In genomic region chr8:95715676-95716531, GRCm38 (mm10) we compare ENCODE assay signal across 8 mouse cellular contexts. TPM values are rescaled to one million over a fixed set of nuclear protein-coding genes. Genes with fewer than 3 reads are reported as not detected.
DNase-seq lines count a peak whose midpoint lies in the region; ATAC-seq and TF ChIP-seq lines count a peak whose summit lies in the region.

TSS of gene Setd6 (plus strand) at chr8:95715881.

- no peak for TF ChIP-seq CTCF in heart, postnatal 0 days (IDR thresholded peaks at IDR 0.05; ENCODE audit: low read depth)
- TF ChIP-seq CTCF in lung, embryonic 14.5 days (IDR thresholded peaks at IDR 0.05; ENCODE audit: low read depth) = no peak
- TF ChIP-seq CTCF in thymus, adult 2 months (IDR thresholded peaks at IDR 0.05; ENCODE audit: borderline replicate concordance, control insufficient read depth, extremely low read depth, insufficient read depth, low read length, poor library complexity) = peak; percentile 11; the same call in 1 of the 2 replicates

- H3K4me2 ChIP-seq in forebrain, embryonic 13.5 days = peak within 1 kb of the TSS; percentile 93
- peak within 1 kb of the TSS; percentile 87 for H3K4me2 ChIP-seq in heart, postnatal 0 days (ENCODE audit: low read depth, low read length)
- H3K4me2 ChIP-seq in lung, embryonic 14.5 days = peak within 1 kb of the TSS; percentile 66

- WGBS in forebrain, embryonic 13.5 days = under 1% methylated on average over 63 of the region's 79 CpGs
- 2% methylated on average over 75 of the region's 79 CpGs for WGBS in heart, postnatal 0 days
- WGBS in lung, embryonic 14.5 days = under 1% methylated on average over 79 of the region's 79 CpGs
- 1% methylated on average over 79 of the region's 79 CpGs for WGBS in thymus, adult 2 months

- peak within 1 kb of the TSS; percentile 92 to 96 for H3K4me3 ChIP-seq in ES-E14 (ENCODE audit: insufficient read depth in 1 of 2, low read depth in 1 of 2, low read length in 2 of 2, poor library complexity in 1 of 2, severe bottlenecking in 1 of 2)
- peak within 1 kb of the TSS; percentile 88 for H3K4me3 ChIP-seq in forebrain, embryonic 13.5 days
- peak within 1 kb of the TSS; percentile 74 for H3K4me3 ChIP-seq in heart, postnatal 0 days (ENCODE audit: low read depth, low read length)
- H3K4me3 ChIP-seq in lung, embryonic 14.5 days (ENCODE audit: low read depth, low read length) = peak within 1 kb of the TSS; percentile 76
- peak within 1 kb of the TSS; percentile 87 for H3K4me3 ChIP-seq in thymus, adult 2 months (ENCODE audit: control insufficient read depth, insufficient read depth, low read length)

- H3K36me3 ChIP-seq in ES-E14 (ENCODE audit: control insufficient read depth, insufficient read depth, low read length, poor library complexity, severe bottlenecking) = peaks cover 21% of the 10 kb centered on the region
- peaks cover 54% of the 10 kb centered on the region for H3K36me3 ChIP-seq in forebrain, embryonic 13.5 days (ENCODE audit: poor library complexity, severe bottlenecking)
- H3K36me3 ChIP-seq in heart, postnatal 0 days (replicated peaks; ENCODE audit: control insufficient read depth, insufficient read depth, low read length) = peaks cover 53% of the 10 kb centered on the region
- peaks cover 36% of the 10 kb centered on the region for H3K36me3 ChIP-seq in lung, embryonic 14.5 days (ENCODE audit: insufficient read depth)
- H3K36me3 ChIP-seq in thymus, adult 2 months (ENCODE audit: control insufficient read depth, insufficient read depth, low read length) = peaks cover 30% of the 10 kb centered on the region

- no peak for TF ChIP-seq EP300 in heart, postnatal 0 days (IDR thresholded peaks at IDR 0.05; ENCODE audit: low read depth)

- H3K4me1 ChIP-seq in ES-E14 (ENCODE audit: control insufficient read depth in 2 of 2, insufficient read depth in 2 of 2, low read length in 2 of 2, poor library complexity in 1 of 2) = peaks cover 2 to 21% of the 10 kb centered on the region in 2 experiments
- peaks cover 16% of the 10 kb centered on the region for H3K4me1 ChIP-seq in forebrain, embryonic 13.5 days
- H3K4me1 ChIP-seq in heart, postnatal 0 days (ENCODE audit: control insufficient read depth, insufficient read depth) = peaks cover 10% of the 10 kb centered on the region; the same call in 1 of the 2 replicates
- 0 out of 2 replicates have a peak, but pooled peaks cover 4% of the 10 kb centered on the region for H3K4me1 ChIP-seq in lung, embryonic 14.5 days (ENCODE audit: insufficient read depth)
- peaks cover 8% of the 10 kb centered on the region for H3K4me1 ChIP-seq in thymus, adult 2 months (replicated peaks; ENCODE audit: control insufficient read depth, insufficient read depth, low read length)

- in situ Hi-C loops in ES-E14 (cut with MboI; ENCODE audit: low sequenced_read_pairs in 2 of 2, unreplicated experiment in 2 of 2) = no loop called here

- no peaks in the 10 kb centered on the region for H3K9me3 ChIP-seq in ES-E14 (ENCODE audit: control insufficient read depth, insufficient read depth, low read depth, low read length)
- no peaks in the 10 kb centered on the region for H3K9me3 ChIP-seq in forebrain, embryonic 13.5 days (replicated peaks)
- H3K9me3 ChIP-seq in heart, postnatal 0 days (replicated peaks; ENCODE audit: control insufficient read depth, low read length) = no peaks in the 10 kb centered on the region
- H3K9me3 ChIP-seq in lung, embryonic 14.5 days (ENCODE audit: low read depth, low read length) = no peaks in the 10 kb centered on the region

- DNase-seq in ES-E14 (ENCODE audit: low read depth, low spot score) = peak; percentile 68
- peak; percentile 88 for DNase-seq in heart, postnatal 0 days (ENCODE audit: low spot score)
- peak; percentile 89 to 94 for DNase-seq in kidney, postnatal 4 days
- peak; percentile 93 for DNase-seq in lung, embryonic 14.5 days
- peak; percentile 83 for DNase-seq in thymus, adult 2 months

- ATAC-seq in cerebellum, adult (ENCODE audit: insufficient number of reproducible peaks, low FRiP score, low TSS enrichment) = peak; percentile 73
- ATAC-seq in forebrain, embryonic 13.5 days = peak; percentile 94
- ATAC-seq in heart, postnatal 0 days (ENCODE audit: insufficient read depth, low read depth) = peak; percentile 88
- ATAC-seq in lung, embryonic 14.5 days (ENCODE audit: insufficient read depth) = peak; percentile 85
- peak; percentile 35; the same call in 1 of the 2 replicates for ATAC-seq in neutrophil, adult 5-6 weeks (ENCODE audit: extremely low read depth, insufficient number of reproducible peaks, low FRiP score, poor library complexity, severe bottlenecking)

- TF ChIP-seq POLR2A in thymus, adult 2 months (IDR thresholded peaks at IDR 0.05; ENCODE audit: control insufficient read depth, extremely low read depth, insufficient read depth, low read length, poor library complexity) = peak; percentile 76; the same call in 1 of the 2 replicates

- H3K27me3 ChIP-seq in forebrain, embryonic 13.5 days = no peaks in the 10 kb centered on the region
- H3K27me3 ChIP-seq in heart, postnatal 0 days (ENCODE audit: control insufficient read depth, insufficient read depth, low read length) = no peaks in the 10 kb centered on the region
- H3K27me3 ChIP-seq in lung, embryonic 14.5 days (ENCODE audit: insufficient read depth, low read length) = no peaks in the 10 kb centered on the region
- no peaks in the 10 kb centered on the region for H3K27me3 ChIP-seq in thymus, adult 2 months (ENCODE audit: control insufficient read depth, insufficient read depth, low read length)

- H3K27ac ChIP-seq in ES-E14 (ENCODE audit: insufficient read depth, low read depth, low read length, poor library complexity, severe bottlenecking) = peak within 1 kb of the TSS; percentile 64
- H3K27ac ChIP-seq in forebrain, embryonic 13.5 days = peak within 1 kb of the TSS; percentile 65
- H3K27ac ChIP-seq in heart, postnatal 0 days (ENCODE audit: low read depth) = peak within 1 kb of the TSS; percentile 46
- peak within 1 kb of the TSS; percentile 47; the same call in 1 of the 2 replicates for H3K27ac ChIP-seq in lung, embryonic 14.5 days (ENCODE audit: low read depth)
- H3K27ac ChIP-seq in thymus, adult 2 months (ENCODE audit: control insufficient read depth, insufficient read depth, low read length) = no peak within 1 kb of the TSS

- peak within 1 kb of the TSS; percentile 96 for H3K9ac ChIP-seq in ES-E14 (ENCODE audit: insufficient read depth, low read depth, low read length, poor library complexity, severe bottlenecking)
- peak within 1 kb of the TSS; percentile 89 for H3K9ac ChIP-seq in forebrain, embryonic 13.5 days
- peak within 1 kb of the TSS; percentile 64 for H3K9ac ChIP-seq in heart, postnatal 0 days (replicated peaks; ENCODE audit: low read depth, low read length)
- peak within 1 kb of the TSS; percentile 72 for H3K9ac ChIP-seq in lung, embryonic 14.5 days

TF ChIP-seq in ES-E14, 5 proteins besides CTCF, POLR2A, EP300 and RAD21:
- TF ChIP-seq CHD2 (IDR thresholded peaks at IDR 0.05; ENCODE audit: low read depth, low read length) = no peak
- TF ChIP-seq ZC3H11A (IDR thresholded peaks at IDR 0.05; ENCODE audit: borderline replicate concordance, low read depth, low read length) = no peak
- no peak; the same call in 1 of the 2 replicates for TF ChIP-seq HCFC1 (IDR thresholded peaks at IDR 0.05; ENCODE audit: borderline replicate concordance, insufficient read depth, low read length)
- no peak for TF ChIP-seq MAFK (IDR thresholded peaks at IDR 0.05; ENCODE audit: insufficient read depth, low read depth, low read length)
- no peak for TF ChIP-seq ZNF384 (IDR thresholded peaks at IDR 0.05; ENCODE audit: low read depth, low read length)

RNA-seq across cellular contexts. Expression of gene Setd6, which starts in this region (rescaled TPM):
- 61.2 and 93.9 TPM in 2 replicates for total RNA-seq in ES-E14 (2012; rRNA removed)
- polyA plus RNA-seq in forebrain, embryonic 13.5 days (2015; fragmentation: Nextera tagmentation; extraction: Ambion mirVana) = 22.3 and 30.5 TPM in 2 replicates
- total RNA-seq in heart, postnatal 0 days (2014; rRNA removed; ENCODE audit: low replicate concordance) = 13.7 and 20.2 TPM in 2 replicates
- 10.7 and 12.8 TPM in 2 replicates for polyA plus RNA-seq in heart, postnatal 0 days (2015; fragmentation: Nextera tagmentation; extraction: Ambion mirVana)
- 19.9 and 20.4 TPM in 2 replicates for polyA plus RNA-seq in lung, embryonic 14.5 days (2014; fragmentation: Nextera tagmentation; extraction: Ambion mirVana)
- 30.5 and 40.3 TPM in 2 replicates for total RNA-seq in neutrophil, adult 5-6 weeks (2017)
- 12.5 and 13.5 TPM in 2 replicates for polyA plus RNA-seq in thymus, adult 2 months (2012; rRNA removed)

Comparison
In these comparisons a context has a peak if more than half of its experiments do, and no peak if none do; other contexts are left out.
1. ATAC-seq: peak in every context shown above with its lines; median percentile 94 in forebrain, embryonic 13.5 days; 88 in heart, postnatal 0 days; 85 in lung, embryonic 14.5 days; 73 in cerebellum, adult; 35 in neutrophil, adult 5-6 weeks.